Mouse (Mus musculus): ENCODE results near the gene Slc7a11.

GRCm38 (mm10) chr3:50105509-50105908, 337.9 kb downstream of the Slc7a11 start:
- TF ChIP-seq CTCF (IDR thresholded peaks at IDR 0.05; ENCODE audit: low read depth), result no peak
- no peak for TF ChIP-seq EP300 (IDR thresholded peaks at IDR 0.05; ENCODE audit: low read depth)

All from heart, postnatal 0 days (tissue).